ENCODE assay signal across 10 mouse cellular contexts in the genomic region with DNA sequence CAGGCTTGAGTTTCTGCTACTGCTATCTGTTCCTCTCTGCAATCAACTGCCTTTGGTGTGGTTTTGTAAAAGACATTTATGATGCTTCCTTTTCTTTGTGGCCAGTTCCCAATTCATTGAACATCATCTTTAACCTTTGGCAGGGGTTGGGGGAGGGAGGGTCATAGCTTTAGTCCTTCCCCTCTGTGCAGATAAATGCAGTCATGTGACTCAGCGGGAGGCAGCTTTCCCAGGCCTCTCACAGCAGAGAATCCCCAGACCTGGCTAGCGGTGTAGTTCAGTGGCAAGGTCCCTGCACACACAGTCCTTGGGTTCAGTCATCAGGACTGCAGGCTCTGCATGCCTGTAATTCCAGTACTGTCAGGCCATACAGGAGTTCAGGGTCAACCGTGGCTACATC. TPM values are rescaled to one million over a fixed set of nuclear protein-coding genes. Genes with fewer than 3 reads are reported as not detected.
DNase-seq lines count a peak whose midpoint lies in the region; ATAC-seq and TF ChIP-seq lines count a peak whose summit lies in the region.
"Had no signal": no experiment of that assay in that cellular context is flagged by ENCODE, and none has a peak within 500 bp of the region (broad histone marks: within the 10 kb centered on the region; RNA-seq: fewer than 3 reads in every experiment).

No protein-coding gene starts in this region.

- H3K9ac ChIP-seq in forebrain, embryonic 11.5 days (ENCODE audit: low read length) = no peak overlapping the region
- no peak overlapping the region for H3K9ac ChIP-seq in forebrain, embryonic 14.5 days (ENCODE audit: low read length)
- 0 out of 2 replicates have a peak overlapping the region, but pooled peaks have one; percentile 26 for H3K9ac ChIP-seq in neural tube, embryonic 13.5 days
- H3K9ac ChIP-seq in neural tube, embryonic 15.5 days (replicated peaks) = no peak overlapping the region
- H3K9ac ChIP-seq in kidney, postnatal 0 days (ENCODE audit: low read depth, low read length) = no peak overlapping the region
- peak overlapping the region; percentile 19; the same call in 1 of the 2 replicates for H3K9ac ChIP-seq in stomach, embryonic 16.5 days (ENCODE audit: low read length)
- H3K9ac ChIP-seq: limb, embryonic 13.5 days had no signal

- no peak overlapping the region for H3K4me3 ChIP-seq in forebrain, embryonic 11.5 days (ENCODE audit: low read depth, low read length)
- H3K4me3 ChIP-seq in forebrain, embryonic 14.5 days (ENCODE audit: low read depth, low read length) = no peak overlapping the region
- H3K4me3 ChIP-seq in neural tube, embryonic 13.5 days = no peak overlapping the region
- H3K4me3 ChIP-seq in neural tube, embryonic 15.5 days (replicated peaks) = no peak overlapping the region
- H3K4me3 ChIP-seq in kidney, postnatal 0 days (replicated peaks; ENCODE audit: low read depth, low read length) = no peak overlapping the region
- H3K4me3 ChIP-seq in stomach, embryonic 16.5 days (replicated peaks; ENCODE audit: low read length) = no peak overlapping the region
- H3K4me3 ChIP-seq: limb, embryonic 13.5 days had no signal

- TF ChIP-seq CTCF in kidney, postnatal 0 days (IDR thresholded peaks at IDR 0.05; ENCODE audit: low read depth) = no peak

- no peaks in the 10 kb centered on the region for H3K27me3 ChIP-seq in forebrain, embryonic 11.5 days (ENCODE audit: control insufficient read depth, insufficient read depth, low read length)
- H3K27me3 ChIP-seq in forebrain, embryonic 14.5 days (replicated peaks; ENCODE audit: control insufficient read depth, insufficient read depth, low read length) = no peaks in the 10 kb centered on the region
- H3K27me3 ChIP-seq in neural tube, embryonic 13.5 days = no peaks in the 10 kb centered on the region
- H3K27me3 ChIP-seq in neural tube, embryonic 15.5 days (replicated peaks) = no peaks in the 10 kb centered on the region
- H3K27me3 ChIP-seq in kidney, postnatal 0 days (ENCODE audit: insufficient read depth, low read length) = no peaks in the 10 kb centered on the region
- no peaks in the 10 kb centered on the region for H3K27me3 ChIP-seq in stomach, embryonic 16.5 days (ENCODE audit: control insufficient read depth, insufficient read depth, low read length)
- H3K27me3 ChIP-seq: limb, embryonic 13.5 days had no signal

- no peak for DNase-seq in forebrain, embryonic 11.5 days (ENCODE audit: low spot score)
- no peak for DNase-seq in forebrain, embryonic 14.5 days (ENCODE audit: low spot score)
- DNase-seq in kidney, postnatal 0 days (ENCODE audit: low spot score) = no peak
- DNase-seq in left cerebral cortex, adult 8-10 months (ENCODE audit: low spot score in 2 of 2) = no peak
- no peak for DNase-seq in urinary bladder, postnatal 14 days (ENCODE audit: low spot score)

- H3K4me1 ChIP-seq in forebrain, embryonic 11.5 days (replicated peaks; ENCODE audit: control insufficient read depth, insufficient read depth, low read length) = peaks cover 49% of the 10 kb centered on the region
- peaks cover 36% of the 10 kb centered on the region for H3K4me1 ChIP-seq in forebrain, embryonic 14.5 days (ENCODE audit: control insufficient read depth, insufficient read depth, low read length)
- H3K4me1 ChIP-seq in neural tube, embryonic 13.5 days (replicated peaks) = peaks cover 52% of the 10 kb centered on the region
- peaks cover 37% of the 10 kb centered on the region for H3K4me1 ChIP-seq in neural tube, embryonic 15.5 days
- H3K4me1 ChIP-seq in kidney, postnatal 0 days (replicated peaks; ENCODE audit: insufficient read depth, low read length) = peaks cover 9% of the 10 kb centered on the region; the same call in 1 of the 2 replicates
- peaks cover 19% of the 10 kb centered on the region for H3K4me1 ChIP-seq in stomach, embryonic 16.5 days (ENCODE audit: control insufficient read depth, insufficient read depth, low read length)

- H3K4me2 ChIP-seq in forebrain, embryonic 11.5 days (ENCODE audit: low read depth, low read length, severe bottlenecking) = no peak overlapping the region
- H3K4me2 ChIP-seq in forebrain, embryonic 14.5 days (ENCODE audit: low read length) = no peak overlapping the region
- H3K4me2 ChIP-seq in neural tube, embryonic 13.5 days = no peak overlapping the region
- H3K4me2 ChIP-seq in neural tube, embryonic 15.5 days = no peak overlapping the region
- no peak overlapping the region for H3K4me2 ChIP-seq in kidney, postnatal 0 days (ENCODE audit: low read length)
- H3K4me2 ChIP-seq in stomach, embryonic 16.5 days (ENCODE audit: low read depth, low read length) = no peak overlapping the region
- H3K4me2 ChIP-seq: limb, embryonic 13.5 days had no signal

- H3K36me3 ChIP-seq in forebrain, embryonic 11.5 days (ENCODE audit: control insufficient read depth, insufficient read depth, low read length) = no peaks in the 10 kb centered on the region; the same call in 1 of the 2 replicates
- no peaks in the 10 kb centered on the region for H3K36me3 ChIP-seq in forebrain, embryonic 14.5 days (ENCODE audit: control insufficient read depth, insufficient read depth, low read length)
- H3K36me3 ChIP-seq in neural tube, embryonic 13.5 days = peaks cover under 1% of the 10 kb centered on the region
- H3K36me3 ChIP-seq in neural tube, embryonic 15.5 days = no peaks in the 10 kb centered on the region
- no peaks in the 10 kb centered on the region for H3K36me3 ChIP-seq in kidney, postnatal 0 days (ENCODE audit: insufficient read depth, low read length)
- H3K36me3 ChIP-seq in stomach, embryonic 16.5 days (ENCODE audit: control insufficient read depth, insufficient read depth, low read length) = no peaks in the 10 kb centered on the region
- H3K36me3 ChIP-seq: limb, embryonic 13.5 days had no signal

- 0 out of 2 replicates have a peak overlapping the region, but pooled peaks have one; percentile 8 for H3K27ac ChIP-seq in forebrain, embryonic 11.5 days (ENCODE audit: low read depth, low read length)
- H3K27ac ChIP-seq in forebrain, embryonic 14.5 days (ENCODE audit: low read depth, low read length) = no peak overlapping the region
- H3K27ac ChIP-seq in neural tube, embryonic 13.5 days (replicated peaks) = no peak overlapping the region; the same call in 1 of the 2 replicates
- no peak overlapping the region for H3K27ac ChIP-seq in neural tube, embryonic 15.5 days (replicated peaks)
- H3K27ac ChIP-seq in kidney, postnatal 0 days = peak overlapping the region; percentile 52; the same call in 1 of the 2 replicates
- no peak overlapping the region for H3K27ac ChIP-seq in stomach, embryonic 16.5 days (ENCODE audit: low read length)
- H3K27ac ChIP-seq: limb, embryonic 13.5 days had no signal

- no peak for ATAC-seq in forebrain, embryonic 11.5 days (replicated peaks; ENCODE audit: low FRiP score)
- ATAC-seq in forebrain, embryonic 14.5 days = no peak
- no peak for ATAC-seq in neural tube, embryonic 13.5 days (ENCODE audit: low read depth)
- ATAC-seq in neural tube, embryonic 15.5 days (ENCODE audit: low FRiP score) = no peak
- peak; percentile 37; the same call in 1 of the 2 replicates for ATAC-seq in kidney, postnatal 0 days (replicated peaks; ENCODE audit: low FRiP score, low read depth)
- no peak for ATAC-seq in stomach, embryonic 16.5 days (ENCODE audit: insufficient read depth, low FRiP score)
- ATAC-seq: inflammation-experienced regulatory T-cells, adult 6 months had no signal

- no peaks in the 10 kb centered on the region for H3K9me3 ChIP-seq in forebrain, embryonic 11.5 days (ENCODE audit: control insufficient read depth, low read length)
- no peaks in the 10 kb centered on the region for H3K9me3 ChIP-seq in forebrain, embryonic 14.5 days (replicated peaks; ENCODE audit: control insufficient read depth, low read length)
- H3K9me3 ChIP-seq in neural tube, embryonic 13.5 days = no peaks in the 10 kb centered on the region
- H3K9me3 ChIP-seq in neural tube, embryonic 15.5 days (replicated peaks) = no peaks in the 10 kb centered on the region
- no peaks in the 10 kb centered on the region for H3K9me3 ChIP-seq in kidney, postnatal 0 days (replicated peaks; ENCODE audit: low read length)
- no peaks in the 10 kb centered on the region for H3K9me3 ChIP-seq in stomach, embryonic 16.5 days (replicated peaks; ENCODE audit: control insufficient read depth, low read length)
- H3K9me3 ChIP-seq: limb, embryonic 13.5 days had no signal

- WGBS in forebrain, embryonic 11.5 days = 25% methylated on average over 3 of the region's 3 CpGs
- WGBS in forebrain, embryonic 14.5 days = 15% methylated on average over 3 of the region's 3 CpGs
- 21% methylated on average over 3 of the region's 3 CpGs for WGBS in neural tube, embryonic 13.5 days
- 10% methylated on average over 3 of the region's 3 CpGs for WGBS in neural tube, embryonic 15.5 days
- WGBS in kidney, postnatal 0 days = 50% methylated on average over 3 of the region's 3 CpGs
- WGBS in stomach, embryonic 16.5 days = 31% methylated on average over 3 of the region's 3 CpGs

RNA-seq across cellular contexts. Expression of a gene that starts 29.2 kb away (rescaled TPM):
- 99.4 and 103 TPM in 2 replicates for polyA plus RNA-seq in forebrain, embryonic 11.5 days (2014; fragmentation: Nextera tagmentation; extraction: Ambion mirVana)
- 46.8 and 47.8 TPM in 2 replicates for polyA plus RNA-seq in forebrain, embryonic 14.5 days (2014; fragmentation: Nextera tagmentation; extraction: Ambion mirVana)
- 85.2 and 93.6 TPM in 2 replicates for polyA plus RNA-seq in neural tube, embryonic 13.5 days (2015; fragmentation: Nextera tagmentation; extraction: Ambion mirVana)
- 71.2 and 72.5 TPM in 2 replicates for polyA plus RNA-seq in neural tube, embryonic 15.5 days (2015; fragmentation: Nextera tagmentation; extraction: Ambion mirVana)
- 20.0 and 20.6 TPM in 2 replicates for polyA plus RNA-seq in kidney, postnatal 0 days (2015; fragmentation: Nextera tagmentation; extraction: Ambion mirVana)
- polyA plus RNA-seq in stomach, embryonic 16.5 days (2015; fragmentation: Nextera tagmentation; extraction: Ambion mirVana) = 25.3 and 26.0 TPM in 2 replicates
- 10 to 100 TPM; 34.2 to 42.1 (median 38.2) TPM for total RNA-seq in left cerebral cortex, adult 8-10 months (2022)

RNA-seq across cellular contexts. Expression of a gene that starts 29.3 kb away (rescaled TPM):
- 39.1 and 40.4 TPM in 2 replicates for polyA plus RNA-seq in forebrain, embryonic 11.5 days (2014; fragmentation: Nextera tagmentation; extraction: Ambion mirVana)
- 78.7 and 81.3 TPM in 2 replicates for polyA plus RNA-seq in forebrain, embryonic 14.5 days (2014; fragmentation: Nextera tagmentation; extraction: Ambion mirVana)
- 74.0 and 79.5 TPM in 2 replicates for polyA plus RNA-seq in neural tube, embryonic 13.5 days (2015; fragmentation: Nextera tagmentation; extraction: Ambion mirVana)
- polyA plus RNA-seq in neural tube, embryonic 15.5 days (2015; fragmentation: Nextera tagmentation; extraction: Ambion mirVana) = 98.7 and 115 TPM in 2 replicates
- polyA plus RNA-seq in kidney, postnatal 0 days (2015; fragmentation: Nextera tagmentation; extraction: Ambion mirVana) = 28.3 and 31.6 TPM in 2 replicates
- polyA plus RNA-seq in stomach, embryonic 16.5 days (2015; fragmentation: Nextera tagmentation; extraction: Ambion mirVana) = 27.6 and 32.7 TPM in 2 replicates
- 100 to 1,000 TPM; 135 to 145 (median 142) TPM for total RNA-seq in left cerebral cortex, adult 8-10 months (2022)

RNA-seq across cellular contexts. Expression of a gene that starts 49.0 kb away (rescaled TPM):
- polyA plus RNA-seq in forebrain, embryonic 11.5 days (2014; fragmentation: Nextera tagmentation; extraction: Ambion mirVana) = 24.8 and 26.7 TPM in 2 replicates
- 22.0 and 23.5 TPM in 2 replicates for polyA plus RNA-seq in forebrain, embryonic 14.5 days (2014; fragmentation: Nextera tagmentation; extraction: Ambion mirVana)
- 20.3 and 22.8 TPM in 2 replicates for polyA plus RNA-seq in neural tube, embryonic 13.5 days (2015; fragmentation: Nextera tagmentation; extraction: Ambion mirVana)
- 28.3 and 30.9 TPM in 2 replicates for polyA plus RNA-seq in neural tube, embryonic 15.5 days (2015; fragmentation: Nextera tagmentation; extraction: Ambion mirVana)
- 29.8 and 30.6 TPM in 2 replicates for polyA plus RNA-seq in kidney, postnatal 0 days (2015; fragmentation: Nextera tagmentation; extraction: Ambion mirVana)
- polyA plus RNA-seq in stomach, embryonic 16.5 days (2015; fragmentation: Nextera tagmentation; extraction: Ambion mirVana) = 19.2 and 23.7 TPM in 2 replicates
- total RNA-seq in left cerebral cortex, adult 8-10 months (2022) = 10 to 100 TPM; 16.5 to 22.7 (median 19.1) TPM

RNA-seq across cellular contexts. Expression of a gene that starts 49.4 kb away (rescaled TPM):
- polyA plus RNA-seq in forebrain, embryonic 11.5 days (2014; fragmentation: Nextera tagmentation; extraction: Ambion mirVana) = 53.6 and 55.2 TPM in 2 replicates
- polyA plus RNA-seq in forebrain, embryonic 14.5 days (2014; fragmentation: Nextera tagmentation; extraction: Ambion mirVana) = 54.6 and 71.9 TPM in 2 replicates
- polyA plus RNA-seq in neural tube, embryonic 13.5 days (2015; fragmentation: Nextera tagmentation; extraction: Ambion mirVana) = 86.4 and 93.2 TPM in 2 replicates
- polyA plus RNA-seq in neural tube, embryonic 15.5 days (2015; fragmentation: Nextera tagmentation; extraction: Ambion mirVana) = 117 and 128 TPM in 2 replicates
- 107 and 123 TPM in 2 replicates for polyA plus RNA-seq in kidney, postnatal 0 days (2015; fragmentation: Nextera tagmentation; extraction: Ambion mirVana)
- 105 and 119 TPM in 2 replicates for polyA plus RNA-seq in stomach, embryonic 16.5 days (2015; fragmentation: Nextera tagmentation; extraction: Ambion mirVana)
- 10 to 100 TPM; 92.9 to 97.2 (median 94.3) TPM for total RNA-seq in left cerebral cortex, adult 8-10 months (2022)

Comparison
In these comparisons a context has a peak if more than half of its experiments do, and no peak if none do; other contexts are left out.
1. H3K27ac ChIP-seq: peak in forebrain, embryonic 11.5 days (single experiment) and kidney, postnatal 0 days (single experiment); none in forebrain, embryonic 14.5 days (single experiment), neural tube, embryonic 13.5 days (single experiment), neural tube, embryonic 15.5 days (single experiment) and stomach, embryonic 16.5 days (single experiment).
2. H3K9ac ChIP-seq: peak in neural tube, embryonic 13.5 days (single experiment) and stomach, embryonic 16.5 days (single experiment); none in forebrain, embryonic 11.5 days (single experiment), forebrain, embryonic 14.5 days (single experiment), neural tube, embryonic 15.5 days (single experiment) and kidney, postnatal 0 days (single experiment).